Mouse (Mus musculus) hindbrain, embryonic 15.5 days (tissue): ENCODE data around the gene Huwe1. TPM values are rescaled to one million over a fixed set of nuclear protein-coding genes. Genes with fewer than 3 reads are reported as not detected.

Experiments
- ATAC-seq: fragments of 200-750 bp; cut with Nextera tagmentation; 2 replicates; pipeline ENCODE4 v1.8.0; 2017; ENCODE audit warnings: low read depth, moderate number of reproducible peaks, moderate TSS enrichment; ENCODE audit not compliant: low FRiP score
- H3K27ac ChIP-seq: fragments of 300-500 bp; sonication (generic); replicated peaks from 2 replicates; pipeline ENCODE4 v1.5.1; 2015; ENCODE audit warnings: mild to moderate bottlenecking, inconsistent platforms
- H3K27me3 ChIP-seq: fragments of 300-500 bp; sonication (generic); 2 replicates; pipeline ENCODE4 v1.6.1; 2015; ENCODE audit warnings: control low read depth, inconsistent platforms
- H3K36me3 ChIP-seq: fragments of 300-500 bp; sonication (generic); 2 replicates; pipeline ENCODE4 v1.6.1; 2015; ENCODE audit warnings: control low read depth, inconsistent platforms
- H3K4me1 ChIP-seq: fragments of 300-500 bp; sonication (generic); replicated peaks from 2 replicates; pipeline ENCODE4 v1.6.1; 2015; ENCODE audit warnings: control low read depth, inconsistent platforms
- H3K4me2 ChIP-seq: fragments of 300-500 bp; sonication (generic); 2 replicates; pipeline ENCODE4 v1.6.1; 2015; ENCODE audit warnings: moderate library complexity, mild to moderate bottlenecking, inconsistent platforms
- H3K4me3 ChIP-seq: fragments of 300-500 bp; sonication (generic); 2 replicates; pipeline ENCODE4 v1.5.1; 2015; ENCODE audit warnings: mild to moderate bottlenecking, inconsistent platforms
- H3K9ac ChIP-seq: fragments of 300-500 bp; sonication (generic); 2 replicates; pipeline ENCODE4 v1.6.1; 2015; ENCODE audit warnings: inconsistent platforms
- H3K9me3 ChIP-seq: fragments of 300-500 bp; sonication (generic); 2 replicates; pipeline ENCODE4 v1.6.1; 2016; ENCODE audit warnings: control low read depth, inconsistent platforms
- WGBS: fragments of 180-500 bp; shearing (Covaris S2); methylation state at CpG from one replicate; pipeline ENCODE4 v1.1.7; 2015; 5-methylcytosine and 5-hydroxymethylcytosine counted together
- polyA plus RNA-seq: library from polyadenylated mRNA; unstranded; fragments of >200 nt; fragmentation: Nextera tagmentation; extraction: Ambion mirVana; gene quantifications from 2 replicates; pipeline ENCODE4 v1.2.1, GENCODE M21; 2015

Gene Huwe1
- polyA plus RNA-seq, 1 experiment from 2014 or later = 44.8 TPM

DNA sequence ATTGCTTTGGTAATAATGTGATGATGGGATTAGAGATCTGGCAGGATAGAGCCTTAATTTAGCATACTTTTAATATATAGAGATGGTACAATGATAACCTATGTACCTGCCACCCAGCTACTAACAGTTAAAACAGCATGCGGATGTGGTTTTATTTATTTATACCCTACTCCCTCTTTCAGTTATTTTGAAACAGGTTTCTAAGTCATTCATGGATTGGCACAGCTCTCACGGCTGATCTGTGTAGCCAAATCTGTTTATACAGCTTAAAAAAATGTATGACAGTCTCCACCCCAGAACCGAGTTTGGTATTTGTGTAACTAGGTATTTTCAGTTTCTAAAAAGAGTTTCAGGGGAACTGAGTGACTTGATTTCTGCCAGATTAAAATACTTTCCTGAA is 17.1 kb downstream of the Huwe1 start:
- Histone ChIP-seq H3K36me3 (no peaks in the 10 kb centered on the region), H3K4me3 (no peak overlapping the region), H3K4me2 (no peak overlapping the region), H3K4me1 (no peaks in the 10 kb centered on the region), H3K27me3 (0 out of 2 replicates have a peak, but pooled peaks cover 4% of the 10 kb centered on the region), H3K27ac (no peak overlapping the region), H3K9ac (no peak overlapping the region), H3K9me3 (no peaks in the 10 kb centered on the region)
- WGBS = 88% methylated on average over 3 of the region's 3 CpGs
- ATAC-seq = no peak

DNA sequence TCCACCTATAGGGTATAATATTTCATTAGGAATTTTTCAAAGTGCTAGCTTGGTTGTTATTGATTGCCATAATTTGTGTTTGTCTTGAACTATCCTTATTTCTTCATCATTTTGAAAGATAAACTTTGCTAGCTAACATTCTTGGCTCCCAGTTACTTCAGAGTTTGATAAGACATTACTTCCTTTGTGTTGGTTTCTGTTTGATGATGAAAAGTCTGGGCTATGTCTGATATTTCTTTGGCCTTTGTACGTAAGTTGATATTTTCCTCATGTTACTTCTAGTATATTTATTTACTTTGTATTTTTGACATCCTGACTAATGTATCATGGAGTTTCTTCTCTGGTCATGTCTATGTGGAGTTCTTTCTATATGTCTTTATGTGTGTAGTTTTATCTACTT is 28.4 kb downstream of the Huwe1 start:
- H3K4me1 ChIP-seq = no peaks in the 10 kb centered on the region
- no peak overlapping the region for H3K4me2 ChIP-seq
- no peaks in the 10 kb centered on the region for H3K36me3 ChIP-seq
- H3K9me3 ChIP-seq = no peaks in the 10 kb centered on the region
- H3K4me3 ChIP-seq = no peak overlapping the region
- no peak overlapping the region for H3K27ac ChIP-seq
- 91% methylated on average over 1 of the region's 1 CpGs for WGBS
- H3K9ac ChIP-seq = no peak overlapping the region
- no peaks in the 10 kb centered on the region for H3K27me3 ChIP-seq
- ATAC-seq = no peak

DNA sequence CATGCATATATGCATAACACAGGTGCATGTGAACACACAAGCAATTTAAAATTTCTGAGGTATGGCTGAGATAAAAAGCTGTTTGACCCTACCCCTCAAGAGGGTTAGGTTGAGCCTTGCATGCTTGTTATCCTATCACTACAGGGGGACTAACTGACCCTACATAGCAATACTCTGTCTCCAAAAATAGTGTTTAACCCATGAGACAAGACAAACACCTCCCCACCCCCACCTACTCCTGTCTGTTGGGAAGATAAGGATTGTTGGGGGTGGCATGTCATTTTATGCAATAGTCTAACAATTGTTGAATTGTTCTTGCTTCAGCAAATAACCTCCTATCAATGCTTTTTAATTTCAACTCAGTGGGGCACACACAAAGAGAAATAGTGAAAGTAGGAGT is 30.7 kb downstream of the Huwe1 start:
- H3K4me1 ChIP-seq = no peaks in the 10 kb centered on the region

DNA sequence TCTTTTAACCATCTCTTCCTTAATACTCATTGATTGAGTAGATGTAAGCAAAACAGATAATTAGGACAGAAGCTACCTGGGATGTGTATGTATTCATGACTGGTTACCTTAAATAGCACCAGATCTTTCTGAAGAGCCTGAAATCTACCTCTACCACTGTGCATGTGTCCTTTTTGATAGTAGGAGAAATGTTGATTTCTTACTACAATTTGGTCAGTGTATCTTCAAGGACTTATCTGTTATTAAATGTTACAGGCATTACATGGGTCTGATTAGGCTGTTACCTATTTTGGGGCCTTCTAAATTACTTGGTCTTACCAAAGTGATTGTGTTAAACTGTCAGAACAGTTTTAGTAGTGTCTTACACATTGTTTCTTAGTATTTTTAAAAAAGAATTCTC is 32.4 kb downstream of the Huwe1 start:
- H3K27ac ChIP-seq = no peak overlapping the region
- H3K27me3 ChIP-seq = no peaks in the 10 kb centered on the region
- no peak overlapping the region for H3K9ac ChIP-seq
- no peak overlapping the region for H3K4me2 ChIP-seq
- H3K36me3 ChIP-seq = no peaks in the 10 kb centered on the region
- H3K4me1 ChIP-seq = no peaks in the 10 kb centered on the region
- H3K4me3 ChIP-seq = no peak overlapping the region
- ATAC-seq = no peak
- no peaks in the 10 kb centered on the region for H3K9me3 ChIP-seq

More for the DNA sequence above, 30.7 kb downstream of the Huwe1 start:
- Histone ChIP-seq H3K9ac (no peak overlapping the region), H3K4me2 (no peak overlapping the region), H3K36me3 (no peaks in the 10 kb centered on the region), H3K27me3 (no peaks in the 10 kb centered on the region), H3K27ac (no peak overlapping the region), H3K9me3 (no peaks in the 10 kb centered on the region), H3K4me3 (no peak overlapping the region)
- no peak for ATAC-seq

DNA sequence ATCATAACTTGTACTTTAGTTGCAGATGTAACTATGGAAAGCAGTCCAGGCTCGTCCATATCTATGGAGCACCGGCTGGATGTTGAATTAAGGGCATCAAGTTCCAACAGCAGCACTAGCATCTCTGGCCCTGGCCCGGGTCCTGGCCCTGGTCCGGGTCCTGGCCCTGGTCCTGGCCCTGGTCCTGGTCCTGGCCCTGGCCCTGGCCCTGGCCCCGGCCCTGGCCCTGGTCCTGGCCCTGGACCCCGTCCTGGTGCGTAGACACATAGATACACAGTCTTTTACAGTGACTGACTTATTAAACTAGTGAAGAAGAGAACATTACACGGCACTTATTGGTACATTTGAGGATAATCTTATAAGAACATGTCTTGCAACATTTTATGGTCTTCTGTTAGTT is 58.8 kb downstream of the Huwe1 start:
- Histone ChIP-seq H3K4me1 (no peaks in the 10 kb centered on the region), H3K27ac (no peak overlapping the region), H3K36me3 (peaks cover 20% of the 10 kb centered on the region), H3K9ac (no peak overlapping the region), H3K4me2 (no peak overlapping the region), H3K27me3 (0 out of 2 replicates have a peak, but pooled peaks cover 2% of the 10 kb centered on the region), H3K9me3 (no peaks in the 10 kb centered on the region), H3K4me3 (no peak overlapping the region)
- ATAC-seq = no peak
- WGBS = 94% methylated on average over 8 of the region's 8 CpGs

DNA sequence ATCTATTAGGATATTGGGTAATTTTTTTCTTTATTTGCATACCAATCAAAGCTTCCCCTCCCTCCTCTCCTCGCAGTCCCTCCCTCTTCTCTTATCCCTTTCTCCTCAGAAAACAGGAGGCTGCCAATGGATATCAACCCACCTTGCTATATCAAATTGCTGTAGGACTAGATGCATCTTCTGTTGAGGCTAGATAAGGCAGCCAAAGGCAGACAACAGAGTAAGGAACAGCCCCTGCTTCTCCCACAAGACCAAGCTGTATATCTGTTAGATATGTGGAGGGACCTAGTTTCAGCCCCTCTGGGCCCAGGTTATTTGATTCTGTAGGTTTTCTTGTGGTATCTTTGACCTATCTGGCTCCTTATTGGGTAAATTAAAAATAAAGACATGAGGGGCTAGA is 110.1 kb downstream of the Huwe1 start:
- peaks cover 65% of the 10 kb centered on the region for H3K36me3 ChIP-seq
- no peak overlapping the region for H3K27ac ChIP-seq
- WGBS = 88% methylated on average over 1 of the region's 1 CpGs
- peaks cover 4% of the 10 kb centered on the region; the same call in 1 of the 2 replicates for H3K27me3 ChIP-seq
- H3K9me3 ChIP-seq = no peaks in the 10 kb centered on the region
- H3K4me2 ChIP-seq = no peak overlapping the region
- no peak for ATAC-seq
- H3K4me1 ChIP-seq = no peaks in the 10 kb centered on the region
- no peak overlapping the region for H3K4me3 ChIP-seq
- H3K9ac ChIP-seq = no peak overlapping the region

DNA sequence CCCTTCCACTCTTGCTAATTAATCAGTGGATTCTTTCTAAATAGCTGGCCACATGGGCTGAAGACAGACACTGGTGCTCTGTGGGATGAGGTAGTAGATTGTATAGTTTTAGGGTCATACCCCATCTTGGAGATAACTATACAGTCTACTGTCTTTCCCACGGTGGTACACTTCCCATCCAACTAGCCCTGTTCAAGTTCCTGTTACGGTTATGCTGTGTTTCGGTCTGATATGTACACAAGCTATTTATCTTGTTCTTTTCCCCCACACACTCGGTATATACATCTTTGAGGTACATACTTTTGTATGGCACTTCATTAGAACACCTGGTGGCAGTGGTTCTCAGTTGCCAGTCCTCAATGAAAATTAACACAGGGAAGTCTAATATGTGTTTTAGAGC is 111.7 kb downstream of the Huwe1 start:
- no peak overlapping the region for H3K4me3 ChIP-seq
- no peaks in the 10 kb centered on the region for H3K9me3 ChIP-seq
- no peak overlapping the region for H3K27ac ChIP-seq
- no peak overlapping the region for H3K4me2 ChIP-seq
- H3K9ac ChIP-seq = no peak overlapping the region
- ATAC-seq = no peak
- H3K36me3 ChIP-seq = peaks cover 62% of the 10 kb centered on the region
- H3K4me1 ChIP-seq = no peaks in the 10 kb centered on the region
- WGBS = 91% methylated on average over 4 of the region's 4 CpGs
- peaks cover 4% of the 10 kb centered on the region; the same call in 1 of the 2 replicates for H3K27me3 ChIP-seq

DNA sequence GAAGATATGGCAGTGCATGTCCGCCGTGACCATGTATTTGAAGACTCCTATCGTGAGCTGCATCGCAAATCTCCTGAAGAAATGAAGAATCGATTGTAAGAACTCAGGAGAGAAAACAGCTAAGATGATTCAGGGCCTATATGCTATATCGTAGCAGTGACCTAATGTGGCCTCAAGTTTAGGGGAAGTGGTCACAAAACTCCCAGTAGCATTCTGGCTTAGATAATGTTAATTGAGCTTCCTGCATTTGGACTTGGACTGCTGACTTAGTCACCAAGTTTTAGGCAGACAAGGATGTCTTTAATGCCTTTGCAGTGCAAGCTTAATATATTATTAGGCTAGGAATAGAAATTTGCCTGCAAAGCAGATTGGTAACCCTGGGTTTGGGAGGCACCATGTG is 128.8 kb downstream of the Huwe1 start:
- Histone ChIP-seq H3K9me3 (no peaks in the 10 kb centered on the region), H3K27me3 (0 out of 2 replicates have a peak, but pooled peaks cover 7% of the 10 kb centered on the region), H3K4me3 (no peak overlapping the region), H3K27ac (no peak overlapping the region), H3K36me3 (peaks cover 70% of the 10 kb centered on the region), H3K9ac (no peak overlapping the region), H3K4me2 (no peak overlapping the region), H3K4me1 (no peaks in the 10 kb centered on the region)
- WGBS = 93% methylated on average over 6 of the region's 6 CpGs
- no peak for ATAC-seq

DNA sequence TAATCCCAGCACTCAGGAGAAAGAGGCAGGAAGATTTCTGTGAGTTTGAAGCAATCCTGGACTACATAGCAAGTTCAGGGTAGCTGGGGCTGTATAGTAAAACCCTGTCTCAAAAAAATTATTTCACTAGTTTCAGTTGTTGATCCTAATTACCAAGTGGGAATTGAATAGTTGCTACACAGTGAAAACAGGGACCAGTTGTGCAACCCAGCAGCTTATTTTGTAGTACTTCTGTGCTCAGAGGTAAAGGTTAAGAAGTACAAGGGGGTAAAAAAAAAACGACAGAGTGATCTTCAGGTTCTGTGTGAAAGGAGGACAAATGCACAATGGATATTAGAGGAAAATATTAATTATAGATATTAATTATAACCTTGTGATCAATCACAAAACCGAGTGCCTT is 138.2 kb downstream of the Huwe1 start:
- no peak overlapping the region for H3K27ac ChIP-seq
- 0 out of 2 replicates have a peak, but pooled peaks cover 5% of the 10 kb centered on the region for H3K27me3 ChIP-seq
- no peak for ATAC-seq
- H3K4me1 ChIP-seq = no peaks in the 10 kb centered on the region
- peaks cover 11% of the 10 kb centered on the region for H3K36me3 ChIP-seq
- no peak overlapping the region for H3K9ac ChIP-seq
- H3K4me2 ChIP-seq = no peak overlapping the region
- H3K4me3 ChIP-seq = no peak overlapping the region
- 76% methylated on average over 2 of the region's 2 CpGs for WGBS
- no peaks in the 10 kb centered on the region for H3K9me3 ChIP-seq

DNA sequence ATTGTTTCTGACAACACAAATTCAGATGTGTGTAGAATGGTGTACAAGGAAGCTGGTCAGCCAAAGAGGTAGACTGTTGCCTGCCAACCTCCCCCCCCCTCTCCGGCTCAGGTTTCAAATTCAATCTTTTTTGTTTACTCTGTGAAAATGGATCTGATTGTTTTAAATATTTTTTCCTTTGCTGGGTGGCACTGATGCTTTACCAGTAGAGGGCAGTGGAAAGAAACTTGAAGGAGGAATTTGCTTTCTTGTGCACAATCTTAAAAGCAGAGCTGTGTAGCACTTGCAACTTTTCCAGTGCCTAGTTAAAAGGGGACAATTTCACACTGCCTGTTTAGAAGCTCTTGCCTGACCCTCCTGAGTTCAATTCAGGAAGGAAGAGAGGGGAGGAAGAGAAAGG is 146.4 kb downstream of the Huwe1 start:
- 58% methylated on average over 1 of the region's 1 CpGs for WGBS
- ATAC-seq = no peak

DNA sequence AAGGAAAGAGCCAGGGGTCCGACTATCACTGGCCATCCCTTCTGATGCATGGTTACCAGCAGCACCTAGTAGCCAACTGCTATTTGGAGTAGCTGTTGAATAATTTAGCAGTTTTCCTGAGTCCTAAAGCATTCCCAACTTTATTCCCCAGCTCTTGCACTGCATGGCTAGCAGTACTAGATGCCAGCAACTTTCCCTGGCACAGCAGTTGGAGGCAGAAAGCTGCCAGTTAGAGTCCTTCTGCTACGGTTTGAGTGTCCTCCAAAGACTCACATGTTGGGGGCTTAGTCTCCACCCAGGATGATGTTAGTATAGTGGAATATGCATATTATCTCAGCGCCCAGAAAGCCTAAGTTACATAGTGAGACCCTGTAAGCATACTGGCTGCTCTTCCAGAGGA is 147.2 kb downstream of the Huwe1 start:
- H3K27ac ChIP-seq = no peak overlapping the region
- no peaks in the 10 kb centered on the region for H3K4me1 ChIP-seq
- no peaks in the 10 kb centered on the region for H3K9me3 ChIP-seq
- no peak overlapping the region for H3K9ac ChIP-seq
- H3K36me3 ChIP-seq = no peaks in the 10 kb centered on the region
- WGBS = 71% methylated on average over 3 of the region's 3 CpGs
- no peaks in the 10 kb centered on the region for H3K27me3 ChIP-seq
- H3K4me3 ChIP-seq = no peak overlapping the region
- H3K4me2 ChIP-seq = no peak overlapping the region
- ATAC-seq = no peak

More for the DNA sequence above, 146.4 kb downstream of the Huwe1 start:
- H3K9ac ChIP-seq = no peak overlapping the region
- no peaks in the 10 kb centered on the region for H3K9me3 ChIP-seq
- H3K4me1 ChIP-seq = no peaks in the 10 kb centered on the region
- no peaks in the 10 kb centered on the region for H3K27me3 ChIP-seq
- no peak overlapping the region for H3K4me3 ChIP-seq
- H3K36me3 ChIP-seq = no peaks in the 10 kb centered on the region
- H3K4me2 ChIP-seq = no peak overlapping the region
- no peak overlapping the region for H3K27ac ChIP-seq

DNA sequence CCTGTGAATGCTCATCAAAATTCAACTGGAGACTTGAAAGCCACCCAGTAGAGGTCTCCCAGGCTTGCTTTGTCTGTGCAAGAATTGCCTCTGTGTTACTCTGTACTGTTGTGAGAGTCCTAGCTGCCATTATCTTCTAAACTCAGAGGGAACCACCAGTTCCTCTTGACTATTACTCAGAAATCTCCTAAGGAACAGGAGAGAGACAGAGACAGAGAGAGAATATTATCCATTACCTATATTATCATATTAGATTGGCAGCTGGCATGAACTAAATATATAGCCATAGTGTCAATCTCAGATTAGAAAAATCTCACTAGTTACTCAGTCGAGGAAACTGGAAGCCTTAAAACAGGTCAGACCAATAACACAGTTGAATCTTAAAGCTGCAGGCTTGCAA is 149.6 kb downstream of the Huwe1 start:
- Histone ChIP-seq H3K4me2 (no peak overlapping the region), H3K4me3 (no peak overlapping the region), H3K4me1 (no peaks in the 10 kb centered on the region), H3K9ac (no peak overlapping the region), H3K9me3 (no peaks in the 10 kb centered on the region), H3K27ac (no peak overlapping the region), H3K27me3 (no peaks in the 10 kb centered on the region), H3K36me3 (no peaks in the 10 kb centered on the region)
- 60% methylated on average over 1 of the region's 1 CpGs for WGBS
- no peak for ATAC-seq

DNA sequence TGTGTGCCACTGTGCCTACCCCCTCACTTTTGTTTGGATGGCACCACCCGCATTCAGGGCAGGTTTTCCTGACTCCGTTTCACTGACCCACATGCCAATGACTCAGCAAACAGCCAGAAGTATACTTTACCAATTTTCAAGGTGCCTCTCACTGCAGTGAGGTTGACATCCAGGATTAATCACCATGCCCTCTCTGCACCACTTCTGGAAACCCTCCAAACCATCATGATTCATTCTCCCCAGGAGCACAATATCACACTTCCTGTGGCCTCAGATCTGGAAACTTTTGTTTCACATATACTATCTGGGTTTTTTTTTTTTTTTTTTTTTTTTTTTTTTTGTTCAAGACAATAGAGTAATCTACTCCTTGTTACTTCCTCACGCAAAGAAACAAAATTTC is 150.6 kb downstream of the Huwe1 start:
- Histone ChIP-seq H3K9me3 (no peaks in the 10 kb centered on the region), H3K36me3 (no peaks in the 10 kb centered on the region), H3K4me3 (no peak overlapping the region), H3K27me3 (no peaks in the 10 kb centered on the region), H3K27ac (no peak overlapping the region), H3K4me2 (no peak overlapping the region), H3K9ac (no peak overlapping the region), H3K4me1 (no peaks in the 10 kb centered on the region)
- WGBS = 89% methylated on average over 3 of the region's 3 CpGs
- no peak for ATAC-seq
